10 mouse cellular contexts compared by ENCODE assay signal in genomic region chr9:76237243-76237642, GRCm38 (mm10). TPM values are rescaled to one million over a fixed set of nuclear protein-coding genes. Genes with fewer than 3 reads are reported as not detected.
A peak's percentile ranks its signal among the peaks of the same experiment; 100 is the strongest.
DNase-seq lines count a peak whose midpoint lies in the region; ATAC-seq lines count a peak whose summit lies in the region.
"Had no signal": no experiment of that assay in that cellular context is flagged by ENCODE, and none has a peak within 500 bp of the region (broad histone marks: within the 10 kb centered on the region; RNA-seq: fewer than 3 reads in every experiment).

No protein-coding gene starts in this region.

- peaks cover 2% of the 10 kb centered on the region; the same call in 1 of the 2 replicates for H3K4me1 ChIP-seq in heart, embryonic 15.5 days (replicated peaks)
- no peaks in the 10 kb centered on the region for H3K4me1 ChIP-seq in embryonic facial prominence, embryonic 11.5 days (ENCODE audit: control insufficient read depth, insufficient read depth, low read length)
- 0 out of 2 replicates have a peak, but pooled peaks cover 2% of the 10 kb centered on the region for H3K4me1 ChIP-seq in liver, embryonic 11.5 days (replicated peaks; ENCODE audit: control insufficient read depth, insufficient read depth, low read length)

- intact Hi-C loops in heart, postnatal 25 days (cut with DNase I): loop anchor here (2.0 kb wide), 1 partner anchor 474 kb away; no protein-coding TSS in a partner anchor
- intact Hi-C loops in gastrocnemius, postnatal 14 days (cut with DNase I; ENCODE audit: low total_unique reads): loop anchor here (10.0 kb wide), 1 partner anchor 472 kb away; no protein-coding TSS in a partner anchor

- H3K36me3 ChIP-seq in heart, embryonic 15.5 days: no peaks in the 10 kb centered on the region
- no peaks in the 10 kb centered on the region for H3K36me3 ChIP-seq in embryonic facial prominence, embryonic 11.5 days (replicated peaks; ENCODE audit: control insufficient read depth, insufficient read depth, low read depth, low read length)
- H3K36me3 ChIP-seq in liver, embryonic 11.5 days (ENCODE audit: control insufficient read depth, insufficient read depth, low read length): no peaks in the 10 kb centered on the region

- peak overlapping the region; percentile 89 for H3K4me2 ChIP-seq in heart, embryonic 15.5 days
- no peak overlapping the region for H3K4me2 ChIP-seq in embryonic facial prominence, embryonic 11.5 days (ENCODE audit: low read depth, low read length)
- peak overlapping the region; percentile 70 for H3K4me2 ChIP-seq in liver, embryonic 11.5 days

- no peak overlapping the region for H3K9ac ChIP-seq in heart, embryonic 15.5 days
- H3K9ac ChIP-seq in embryonic facial prominence, embryonic 11.5 days (replicated peaks; ENCODE audit: low read length): no peak overlapping the region
- no peak overlapping the region for H3K9ac ChIP-seq in liver, embryonic 11.5 days (ENCODE audit: low read depth, low read length)

- no peak for DNase-seq in heart, postnatal 25 days (ENCODE audit: low spot score)
- peak; percentile 7 for DNase-seq in ZHBTc4 (ENCODE audit: low read depth, low spot score)
- peak; percentile 45 for DNase-seq in embryonic facial prominence, embryonic 11.5 days (ENCODE audit: low spot score)
- DNase-seq in liver, embryonic 11.5 days (ENCODE audit: low spot score): peak; percentile 41
- DNase-seq in gastrocnemius, postnatal 14 days: no peak
- DNase-seq in cerebellum, postnatal 4 days (ENCODE audit: low spot score in 2 of 2): no peak
- DNase-seq in thymus, adult 18-20 months: no peak

- WGBS in heart, embryonic 15.5 days: 22% methylated on average over 12 of the region's 12 CpGs
- WGBS in embryonic facial prominence, embryonic 11.5 days: 38% methylated on average over 12 of the region's 12 CpGs
- WGBS in liver, embryonic 11.5 days: 19% methylated on average over 12 of the region's 12 CpGs

- H3K4me3 ChIP-seq in heart, embryonic 15.5 days: peak overlapping the region; percentile 57
- H3K4me3 ChIP-seq in embryonic facial prominence, embryonic 11.5 days (ENCODE audit: low read depth, low read length): no peak overlapping the region
- peak overlapping the region; percentile 22 for H3K4me3 ChIP-seq in liver, embryonic 11.5 days (ENCODE audit: low read depth, low read length)

- no peak for ATAC-seq in heart, embryonic 15.5 days (replicated peaks; ENCODE audit: insufficient number of reproducible peaks, insufficient read depth, low FRiP score, low read depth)
- ATAC-seq in embryonic facial prominence, embryonic 11.5 days (replicated peaks; ENCODE audit: insufficient number of reproducible peaks, low FRiP score, low TSS enrichment, low read depth): peak; percentile 61; the same call in 1 of the 2 replicates
- ATAC-seq in liver, embryonic 11.5 days (replicated peaks; ENCODE audit: low FRiP score): peak; percentile 86

- no peak overlapping the region for H3K27ac ChIP-seq in heart, embryonic 15.5 days
- H3K27ac ChIP-seq in embryonic facial prominence, embryonic 11.5 days (replicated peaks; ENCODE audit: low read depth, low read length): no peak overlapping the region
- peak overlapping the region; percentile 74; the same call in 1 of the 2 replicates for H3K27ac ChIP-seq in liver, embryonic 11.5 days (ENCODE audit: low read depth, low read length)

- no peaks in the 10 kb centered on the region for H3K27me3 ChIP-seq in heart, embryonic 15.5 days
- no peaks in the 10 kb centered on the region for H3K27me3 ChIP-seq in embryonic facial prominence, embryonic 11.5 days (ENCODE audit: control insufficient read depth, insufficient read depth, low read length)
- no peaks in the 10 kb centered on the region for H3K27me3 ChIP-seq in liver, embryonic 11.5 days (replicated peaks; ENCODE audit: control insufficient read depth, insufficient read depth, low read length)

- no peaks in the 10 kb centered on the region for H3K9me3 ChIP-seq in heart, embryonic 15.5 days (replicated peaks)
- no peaks in the 10 kb centered on the region for H3K9me3 ChIP-seq in embryonic facial prominence, embryonic 11.5 days (replicated peaks; ENCODE audit: control insufficient read depth, low read length)
- no peaks in the 10 kb centered on the region for H3K9me3 ChIP-seq in liver, embryonic 11.5 days (ENCODE audit: control insufficient read depth, low read length)

RNA-seq across cellular contexts. Expression of gene Gfral, which starts 23.8 kb away (rescaled TPM):
- not detected in 2 replicates for polyA plus RNA-seq in heart, embryonic 15.5 days (2015; fragmentation: Nextera tagmentation; extraction: Ambion mirVana)
- total RNA-seq in heart, postnatal 25 days (2021): not detected
- polyA plus RNA-seq in embryonic facial prominence, embryonic 11.5 days (2014; fragmentation: Nextera tagmentation; extraction: Ambion mirVana): not detected in 2 replicates
- not detected in 2 replicates for polyA plus RNA-seq in liver, embryonic 11.5 days (2014; fragmentation: Nextera tagmentation; extraction: Ambion mirVana)
- total RNA-seq in gastrocnemius, postnatal 14 days (2021): not detected
- total RNA-seq: ES-E14; midbrain, postnatal 0 days had no signal

Comparison
In these comparisons a context has a peak if more than half of its experiments do, and no peak if none do; other contexts are left out.
1. DNase-seq: peak in ZHBTc4 (single experiment), embryonic facial prominence, embryonic 11.5 days (single experiment) and liver, embryonic 11.5 days (single experiment); none in heart, postnatal 25 days (single experiment), gastrocnemius, postnatal 14 days (single experiment), cerebellum, postnatal 4 days (0 of 2) and thymus, adult 18-20 months (0 of 2).